Mouse (Mus musculus): Measurements from ENCODE around the gene Wrap53. TPM values are rescaled to one million over a fixed set of nuclear protein-coding genes. Genes with fewer than 3 reads are reported as not detected.

The Wrap53 gene
- polyA plus RNA-seq, 1 experiment from 2014 or later, result 28.6 TPM

DNA sequence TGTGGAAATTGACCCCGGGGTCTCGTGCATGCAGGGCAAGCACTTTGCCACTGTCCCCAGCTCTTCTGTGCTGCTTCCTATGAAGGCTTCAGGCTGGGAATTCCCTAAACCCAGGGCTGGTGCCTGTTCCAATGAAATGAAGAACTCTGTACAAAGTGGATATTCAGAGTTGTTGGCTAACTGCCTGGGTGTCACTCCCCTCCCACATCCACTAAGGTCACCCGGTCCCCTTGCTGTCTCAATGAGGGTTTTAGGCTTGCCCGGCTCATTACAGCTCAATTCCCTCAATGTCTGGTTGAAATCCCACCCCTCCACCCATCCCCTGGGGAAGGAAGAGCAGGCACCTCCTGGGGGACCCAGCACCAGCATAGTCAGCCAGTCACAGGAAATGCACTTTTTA lies 60.1 kb downstream of the Wrap53 start:
- ATAC-seq, result no peak
- Histone ChIP-seq H3K36me3 (ENCODE audit: control insufficient read depth, insufficient read depth) (no peaks in the 10 kb centered on the region), H3K9me3 (ENCODE audit: control insufficient read depth, low read length) (no peaks in the 10 kb centered on the region), H3K27ac (ENCODE audit: low read length) (no peak overlapping the region), H3K4me2 (ENCODE audit: low read length) (no peak overlapping the region), H3K9ac (replicated peaks; ENCODE audit: low read depth, low read length) (no peak overlapping the region), H3K27me3 (replicated peaks; ENCODE audit: control insufficient read depth, insufficient read depth, low read length) (no peaks in the 10 kb centered on the region), H3K4me3 (replicated peaks; ENCODE audit: low read length) (no peak overlapping the region), H3K4me1 (replicated peaks; ENCODE audit: control insufficient read depth, insufficient read depth, low read length) (no peaks in the 10 kb centered on the region)
- WGBS, result 64% methylated on average over 4 of the region's 4 CpGs

DNA sequence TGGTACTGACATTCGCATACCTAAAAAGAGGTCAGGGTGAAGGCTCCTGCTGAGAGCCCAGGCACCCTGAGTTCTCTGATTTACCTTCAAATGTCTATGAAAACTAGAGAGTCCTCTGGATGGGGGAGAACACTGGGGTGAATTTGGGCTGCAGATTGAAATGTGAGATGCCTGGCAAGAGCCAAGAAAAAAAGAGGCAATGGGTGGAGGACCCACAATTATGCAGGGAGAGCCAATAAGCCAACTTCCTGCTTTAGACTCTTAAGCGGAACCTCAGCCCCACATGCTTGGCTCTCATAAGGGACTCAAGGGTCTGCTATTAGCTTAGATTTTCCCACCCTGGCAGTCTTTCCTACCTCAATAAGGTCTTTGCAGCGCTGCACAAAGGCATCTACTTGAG lies 63.4 kb downstream of the Wrap53 start:
- no peaks in the 10 kb centered on the region for H3K4me1 ChIP-seq (replicated peaks; ENCODE audit: control insufficient read depth, insufficient read depth, low read length)
- H3K4me2 ChIP-seq (ENCODE audit: low read length), result no peak overlapping the region
- 77% methylated on average over 3 of the region's 3 CpGs for WGBS
- H3K9me3 ChIP-seq (ENCODE audit: control insufficient read depth, low read length), result no peaks in the 10 kb centered on the region
- H3K27ac ChIP-seq (ENCODE audit: low read length), result no peak overlapping the region
- no peaks in the 10 kb centered on the region for H3K36me3 ChIP-seq (ENCODE audit: control insufficient read depth, insufficient read depth)
- no peak for ATAC-seq
- H3K4me3 ChIP-seq (replicated peaks; ENCODE audit: low read length), result no peak overlapping the region
- no peak overlapping the region for H3K9ac ChIP-seq (replicated peaks; ENCODE audit: low read depth, low read length)
- H3K27me3 ChIP-seq (replicated peaks; ENCODE audit: control insufficient read depth, insufficient read depth, low read length), result no peaks in the 10 kb centered on the region

DNA sequence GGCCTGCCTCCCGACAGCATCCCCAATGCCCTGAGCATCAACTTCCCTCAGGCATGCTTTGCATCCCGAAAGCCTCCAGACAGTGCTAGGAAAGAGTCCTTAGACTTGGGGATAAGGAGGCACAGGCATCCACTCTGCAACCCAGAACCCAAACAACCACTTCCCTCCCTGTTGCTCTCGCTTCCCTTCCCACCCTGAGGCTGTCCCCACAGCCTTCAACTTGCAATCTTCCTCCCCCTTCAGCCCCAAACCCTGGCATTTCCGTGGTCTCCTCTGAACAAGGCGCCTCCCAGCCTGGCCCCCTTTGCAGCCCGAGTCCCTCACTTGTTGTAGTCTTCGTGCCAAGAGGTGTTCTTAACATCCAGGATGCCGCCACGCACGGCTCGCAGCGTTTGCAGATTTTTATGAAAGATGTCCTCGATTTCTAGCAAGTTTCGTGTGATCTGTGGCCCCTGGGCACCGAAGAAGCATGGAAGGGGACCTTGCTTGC lies 63.9 kb downstream of the Wrap53 start:
- ATAC-seq, result no peak
- 76% methylated on average over 15 of the region's 15 CpGs for WGBS
- H3K9ac ChIP-seq (replicated peaks; ENCODE audit: low read depth, low read length), result no peak overlapping the region

DNA sequence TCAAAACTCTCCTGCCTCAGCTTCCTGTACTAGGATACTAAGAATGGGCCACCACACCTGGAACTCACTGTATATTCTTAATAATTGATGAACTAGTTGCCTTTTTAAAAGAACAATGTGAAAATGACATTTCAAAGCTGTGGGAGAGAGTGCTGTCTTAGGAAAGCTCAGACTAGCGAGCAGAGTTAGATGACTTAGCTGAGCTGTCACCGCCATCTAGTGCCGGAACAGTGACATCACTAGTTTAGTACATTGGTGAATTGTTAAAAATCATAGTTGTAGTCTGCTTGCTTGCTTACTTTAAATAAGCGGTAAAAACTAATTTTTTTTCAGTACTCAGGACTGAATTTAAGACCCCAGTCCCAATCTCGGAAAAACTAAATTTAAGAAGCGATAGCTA lies 66.2 kb downstream of the Wrap53 start:
- Histone ChIP-seq H3K36me3 (ENCODE audit: control insufficient read depth, insufficient read depth) (no peaks in the 10 kb centered on the region), H3K9ac (replicated peaks; ENCODE audit: low read depth, low read length) (no peak overlapping the region), H3K27ac (ENCODE audit: low read length) (no peak overlapping the region), H3K27me3 (replicated peaks; ENCODE audit: control insufficient read depth, insufficient read depth, low read length) (no peaks in the 10 kb centered on the region), H3K9me3 (ENCODE audit: control insufficient read depth, low read length) (no peaks in the 10 kb centered on the region), H3K4me1 (replicated peaks; ENCODE audit: control insufficient read depth, insufficient read depth, low read length) (no peaks in the 10 kb centered on the region), H3K4me3 (replicated peaks; ENCODE audit: low read length) (no peak overlapping the region), H3K4me2 (ENCODE audit: low read length) (no peak overlapping the region)
- 11% methylated on average over 6 of the region's 6 CpGs for WGBS
- ATAC-seq, result peak; percentile 71

More for the DNA sequence above, 63.9 kb downstream of the Wrap53 start:
- H3K27ac ChIP-seq (ENCODE audit: low read length), result no peak overlapping the region
- no peaks in the 10 kb centered on the region for H3K36me3 ChIP-seq (ENCODE audit: control insufficient read depth, insufficient read depth)
- H3K4me3 ChIP-seq (replicated peaks; ENCODE audit: low read length), result no peak overlapping the region
- H3K9me3 ChIP-seq (ENCODE audit: control insufficient read depth, low read length), result no peaks in the 10 kb centered on the region
- no peaks in the 10 kb centered on the region for H3K27me3 ChIP-seq (replicated peaks; ENCODE audit: control insufficient read depth, insufficient read depth, low read length)
- H3K4me1 ChIP-seq (replicated peaks; ENCODE audit: control insufficient read depth, insufficient read depth, low read length), result no peaks in the 10 kb centered on the region
- H3K4me2 ChIP-seq (ENCODE audit: low read length), result no peak overlapping the region

Other genes with a start within 250 kb of the Wrap53 start
- 109 and 144 TPM in 2 replicates for gene Rnf227, start 239.8 kb downstream of the Wrap53 start, polyA plus RNA-seq (2015; fragmentation: Nextera tagmentation; extraction: Ambion mirVana)
- gene Chd3, start 210.8 kb downstream of the Wrap53 start, polyA plus RNA-seq (2015; fragmentation: Nextera tagmentation; extraction: Ambion mirVana), result 132 and 146 TPM in 2 replicates
- gene Naa38, start 184.8 kb downstream of the Wrap53 start, polyA plus RNA-seq (2015; fragmentation: Nextera tagmentation; extraction: Ambion mirVana), result 79.2 and 86.1 TPM in 2 replicates
- gene Cyb5d1, start 184.6 kb downstream of the Wrap53 start, polyA plus RNA-seq (2015; fragmentation: Nextera tagmentation; extraction: Ambion mirVana), result 42.5 and 44.2 TPM in 2 replicates
- gene Tmem88, start 182.0 kb downstream of the Wrap53 start, polyA plus RNA-seq (2015; fragmentation: Nextera tagmentation; extraction: Ambion mirVana), result 5.9 and 6.2 TPM in 2 replicates
- gene Kdm6b, start 166.6 kb downstream of the Wrap53 start, polyA plus RNA-seq (2015; fragmentation: Nextera tagmentation; extraction: Ambion mirVana), result 48.4 and 52.8 TPM in 2 replicates
- gene Dnah2, start 31.1 kb downstream of the Wrap53 start, polyA plus RNA-seq (2015; fragmentation: Nextera tagmentation; extraction: Ambion mirVana), result 3.5 and 3.7 TPM in 2 replicates
- gene Efnb3, start 20.1 kb downstream of the Wrap53 start, polyA plus RNA-seq (2015; fragmentation: Nextera tagmentation; extraction: Ambion mirVana), result 95.7 and 123 TPM in 2 replicates
- 103 and 109 TPM in 2 replicates for gene Trp53, start 104 bp upstream of the Wrap53 start, polyA plus RNA-seq (2015; fragmentation: Nextera tagmentation; extraction: Ambion mirVana)
- 30.2 and 33.8 TPM in 2 replicates for gene Atp1b2, start 25.7 kb upstream of the Wrap53 start, polyA plus RNA-seq (2015; fragmentation: Nextera tagmentation; extraction: Ambion mirVana)
- not detected in 2 replicates for gene Shbg, start 37.6 kb upstream of the Wrap53 start, polyA plus RNA-seq (2015; fragmentation: Nextera tagmentation; extraction: Ambion mirVana)
- gene Sat2, start 41.8 kb upstream of the Wrap53 start, polyA plus RNA-seq (2015; fragmentation: Nextera tagmentation; extraction: Ambion mirVana), result 17.3 and 23.8 TPM in 2 replicates
- gene Fxr2, start 52.7 kb upstream of the Wrap53 start, polyA plus RNA-seq (2015; fragmentation: Nextera tagmentation; extraction: Ambion mirVana), result 37.1 and 47.7 TPM in 2 replicates
- not detected in 2 replicates for gene Sox15, start 75.1 kb upstream of the Wrap53 start, polyA plus RNA-seq (2015; fragmentation: Nextera tagmentation; extraction: Ambion mirVana)
- gene Mpdu1, start 82.4 kb upstream of the Wrap53 start, polyA plus RNA-seq (2015; fragmentation: Nextera tagmentation; extraction: Ambion mirVana), result 82.1 and 90.4 TPM in 2 replicates
- 6.4 and 7.8 TPM in 2 replicates for gene Cd68, start 85.9 kb upstream of the Wrap53 start, polyA plus RNA-seq (2015; fragmentation: Nextera tagmentation; extraction: Ambion mirVana)
- gene Eif4a1, start 92.2 kb upstream of the Wrap53 start, polyA plus RNA-seq (2015; fragmentation: Nextera tagmentation; extraction: Ambion mirVana), result 563 and 599 TPM in 2 replicates
- gene Senp3, start 101.8 kb upstream of the Wrap53 start, polyA plus RNA-seq (2015; fragmentation: Nextera tagmentation; extraction: Ambion mirVana), result 97.0 and 115 TPM in 2 replicates
- gene Tnfsf13, start 105.5 kb upstream of the Wrap53 start, polyA plus RNA-seq (2015; fragmentation: Nextera tagmentation; extraction: Ambion mirVana), result 0.34 and 0.46 TPM in 2 replicates
- 1.1 and 1.2 TPM in 2 replicates for gene Tnfsf12, start 115.6 kb upstream of the Wrap53 start, polyA plus RNA-seq (2015; fragmentation: Nextera tagmentation; extraction: Ambion mirVana)
- 0.81 and 1.2 TPM in 2 replicates for gene Tnfsfm13, start 115.8 kb upstream of the Wrap53 start, polyA plus RNA-seq (2015; fragmentation: Nextera tagmentation; extraction: Ambion mirVana)
- gene Polr2a, start 178.4 kb upstream of the Wrap53 start, polyA plus RNA-seq (2015; fragmentation: Nextera tagmentation; extraction: Ambion mirVana), result 16.4 and 18.1 TPM in 2 replicates
- 0.16 and 0.18 TPM in 2 replicates for gene Slc35g3, start 181.7 kb upstream of the Wrap53 start, polyA plus RNA-seq (2015; fragmentation: Nextera tagmentation; extraction: Ambion mirVana)
- gene Zbtb4, start 185.7 kb upstream of the Wrap53 start, polyA plus RNA-seq (2015; fragmentation: Nextera tagmentation; extraction: Ambion mirVana), result 3.3 and 3.6 TPM in 2 replicates
- 1.2 TPM in 2 replicates for gene Chrnb1, start 215.7 kb upstream of the Wrap53 start, polyA plus RNA-seq (2015; fragmentation: Nextera tagmentation; extraction: Ambion mirVana)
- gene Fgf11, start 221.6 kb upstream of the Wrap53 start, polyA plus RNA-seq (2015; fragmentation: Nextera tagmentation; extraction: Ambion mirVana), result 5.2 and 5.9 TPM in 2 replicates
- gene Tmem102, start 225.4 kb upstream of the Wrap53 start, polyA plus RNA-seq (2015; fragmentation: Nextera tagmentation; extraction: Ambion mirVana), result 0.45 and 0.77 TPM in 2 replicates
- gene Gm39566, start 235.0 kb upstream of the Wrap53 start, polyA plus RNA-seq (2015; fragmentation: Nextera tagmentation; extraction: Ambion mirVana), result not detected in 2 replicates
- not detected in 2 replicates for gene Spem2, start 238.2 kb upstream of the Wrap53 start, polyA plus RNA-seq (2015; fragmentation: Nextera tagmentation; extraction: Ambion mirVana)
- gene Spem1, start 241.9 kb upstream of the Wrap53 start, polyA plus RNA-seq (2015; fragmentation: Nextera tagmentation; extraction: Ambion mirVana), result 0.72 and 0.75 TPM in 2 replicates

All from forebrain, embryonic 16.5 days (tissue).